Mouse (Mus musculus): ENCODE measurements around the gene Mzf1. TPM values are rescaled to one million over a fixed set of nuclear protein-coding genes. Genes with fewer than 3 reads are reported as not detected.
A peak's percentile ranks its signal among the peaks of the same experiment; 100 is the strongest.

The Mzf1 gene
- polyA plus RNA-seq, 1 experiment, result 0.90 TPM

GRCm38 (mm10) chr7:13053961-13054286 lies 640 bp downstream of the Mzf1 start:
- Histone ChIP-seq H3K9me3 (replicated peaks; ENCODE audit: control insufficient read depth, insufficient read depth, low read length, poor library complexity, severe bottlenecking) (no peaks in the 10 kb centered on the region), H3K4me1 (ENCODE audit: control insufficient read depth, insufficient read depth, low read length) (peaks cover 2% of the 10 kb centered on the region), H3K27ac (ENCODE audit: insufficient read depth, low read length) (no peak overlapping the region), H3K9ac (ENCODE audit: low read depth, poor library complexity, severe bottlenecking) (peak overlapping the region; percentile 50), H3K4me3 (ENCODE audit: low read depth, low read length) (peak overlapping the region; percentile 95), H3K36me3 (ENCODE audit: control insufficient read depth, insufficient read depth, low read length, poor library complexity, severe bottlenecking) (no peaks in the 10 kb centered on the region), H3K27me3 (ENCODE audit: control insufficient read depth, insufficient read depth, low read length, poor library complexity, severe bottlenecking) (no peaks in the 10 kb centered on the region)
- TF ChIP-seq CTCF (IDR thresholded peaks at IDR 0.05; ENCODE audit: low read depth, low read length), result no peak
- TF ChIP-seq EP300 (IDR thresholded peaks at IDR 0.05; ENCODE audit: insufficient read depth, low read depth, low read length), result no peak
- no peak for TF ChIP-seq POLR2A (IDR thresholded peaks at IDR 0.05; ENCODE audit: insufficient read depth, low read length)

DNA sequence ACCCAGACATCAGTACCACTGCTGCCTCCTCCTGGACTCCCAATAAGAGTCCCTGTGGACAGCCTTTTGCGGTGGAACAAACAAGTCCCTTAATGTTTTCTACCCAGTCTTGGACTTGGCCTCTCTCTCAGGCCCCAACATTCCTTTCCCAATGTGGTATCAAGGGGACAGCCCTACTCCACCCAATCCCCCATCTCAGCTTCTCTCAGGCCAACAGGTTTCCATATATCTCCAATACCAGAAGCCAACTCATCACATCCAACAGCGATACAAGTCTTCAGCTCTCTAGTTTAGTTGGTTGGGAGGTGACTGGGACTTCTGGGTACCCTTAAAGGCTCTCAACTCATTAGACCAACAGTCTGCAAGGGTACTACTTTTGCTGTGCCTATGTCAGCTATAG lies 1.1 kb downstream of the Mzf1 start:
- no peak overlapping the region for H3K27ac ChIP-seq (ENCODE audit: insufficient read depth, low read length)
- no peak overlapping the region for H3K4me3 ChIP-seq (ENCODE audit: low read depth, low read length)
- H3K9ac ChIP-seq (ENCODE audit: low read depth, poor library complexity, severe bottlenecking), result no peak overlapping the region
- H3K4me1 ChIP-seq (ENCODE audit: control insufficient read depth, insufficient read depth, low read length), result peaks cover 2% of the 10 kb centered on the region
- no peaks in the 10 kb centered on the region for H3K9me3 ChIP-seq (replicated peaks; ENCODE audit: control insufficient read depth, insufficient read depth, low read length, poor library complexity, severe bottlenecking)
- H3K27me3 ChIP-seq (ENCODE audit: control insufficient read depth, insufficient read depth, low read length, poor library complexity, severe bottlenecking), result no peaks in the 10 kb centered on the region
- TF ChIP-seq CTCF (IDR thresholded peaks at IDR 0.05; ENCODE audit: low read depth, low read length) (no peak), POLR2A (IDR thresholded peaks at IDR 0.05; ENCODE audit: insufficient read depth, low read length) (no peak), EP300 (IDR thresholded peaks at IDR 0.05; ENCODE audit: insufficient read depth, low read depth, low read length) (no peak)
- H3K36me3 ChIP-seq (ENCODE audit: control insufficient read depth, insufficient read depth, low read length, poor library complexity, severe bottlenecking), result no peaks in the 10 kb centered on the region

DNA sequence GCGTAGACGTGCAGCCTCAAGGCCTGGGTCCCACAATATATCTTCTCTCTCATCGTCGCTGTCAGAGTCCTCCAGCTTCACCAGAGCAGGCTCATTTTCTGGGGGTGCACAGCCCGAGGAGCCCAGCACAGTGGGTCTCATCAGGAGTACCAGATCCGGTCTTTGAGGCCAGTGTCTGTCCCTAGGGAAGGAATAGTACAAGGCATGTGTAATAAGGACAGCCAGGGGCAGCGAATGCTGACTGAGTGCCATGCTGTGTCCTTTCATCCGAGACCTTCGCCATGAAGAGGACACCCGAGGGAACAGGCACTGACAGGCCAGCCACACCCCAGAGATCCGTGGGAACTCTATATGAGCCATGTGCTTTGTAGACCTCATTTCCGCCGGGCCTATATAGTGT lies 1.6 kb downstream of the Mzf1 start:
- Histone ChIP-seq H3K27me3 (ENCODE audit: control insufficient read depth, insufficient read depth, low read length, poor library complexity, severe bottlenecking) (no peaks in the 10 kb centered on the region), H3K36me3 (ENCODE audit: control insufficient read depth, insufficient read depth, low read length, poor library complexity, severe bottlenecking) (no peaks in the 10 kb centered on the region), H3K27ac (ENCODE audit: insufficient read depth, low read length) (no peak overlapping the region), H3K9me3 (replicated peaks; ENCODE audit: control insufficient read depth, insufficient read depth, low read length, poor library complexity, severe bottlenecking) (no peaks in the 10 kb centered on the region), H3K4me1 (ENCODE audit: control insufficient read depth, insufficient read depth, low read length) (peaks cover 2% of the 10 kb centered on the region), H3K4me3 (ENCODE audit: low read depth, low read length) (no peak overlapping the region), H3K9ac (ENCODE audit: low read depth, poor library complexity, severe bottlenecking) (no peak overlapping the region)
- TF ChIP-seq CTCF (IDR thresholded peaks at IDR 0.05; ENCODE audit: low read depth, low read length) (no peak), EP300 (IDR thresholded peaks at IDR 0.05; ENCODE audit: insufficient read depth, low read depth, low read length) (no peak), POLR2A (IDR thresholded peaks at IDR 0.05; ENCODE audit: insufficient read depth, low read length) (no peak)

DNA sequence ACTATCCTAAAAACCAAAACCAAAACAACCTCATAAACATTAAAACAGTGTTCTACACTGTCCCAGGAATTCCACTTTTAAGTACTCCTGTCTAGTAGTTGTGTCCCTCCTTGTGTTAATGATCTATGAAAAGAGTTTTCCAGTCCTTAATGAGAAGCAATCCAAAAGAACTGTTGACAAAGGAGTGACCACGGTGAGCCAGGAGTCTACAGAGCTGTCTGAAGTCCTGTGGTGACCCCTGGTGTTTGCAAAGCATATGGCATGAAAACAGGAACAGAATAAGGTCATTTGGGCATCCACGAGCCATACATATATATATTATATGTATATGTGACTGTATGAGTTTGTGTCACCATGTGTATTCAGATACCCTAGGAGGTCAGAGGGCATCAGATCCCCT lies 8.5 kb downstream of the Mzf1 start:
- H3K27ac ChIP-seq (ENCODE audit: insufficient read depth, low read length), result no peak overlapping the region
- H3K9me3 ChIP-seq (replicated peaks; ENCODE audit: control insufficient read depth, insufficient read depth, low read length, poor library complexity, severe bottlenecking), result no peaks in the 10 kb centered on the region
- H3K9ac ChIP-seq (ENCODE audit: low read depth, poor library complexity, severe bottlenecking), result no peak overlapping the region
- no peaks in the 10 kb centered on the region for H3K27me3 ChIP-seq (ENCODE audit: control insufficient read depth, insufficient read depth, low read length, poor library complexity, severe bottlenecking)
- H3K4me3 ChIP-seq (ENCODE audit: low read depth, low read length), result no peak overlapping the region
- no peaks in the 10 kb centered on the region for H3K36me3 ChIP-seq (ENCODE audit: control insufficient read depth, insufficient read depth, low read length, poor library complexity, severe bottlenecking)
- TF ChIP-seq CTCF (IDR thresholded peaks at IDR 0.05; ENCODE audit: low read depth, low read length) (peak; percentile 64), EP300 (IDR thresholded peaks at IDR 0.05; ENCODE audit: insufficient read depth, low read depth, low read length) (no peak)
- no peaks in the 10 kb centered on the region for H3K4me1 ChIP-seq (ENCODE audit: control insufficient read depth, insufficient read depth, low read length)

- Histone ChIP-seq H3K4me3 (ENCODE audit: low read depth, low read length) (peak overlapping the region; percentile 76), H3K9ac (ENCODE audit: low read depth, poor library complexity, severe bottlenecking) (peak overlapping the region; percentile 59), H3K27ac (ENCODE audit: insufficient read depth, low read length) (no peak overlapping the region), H3K27me3 (ENCODE audit: control insufficient read depth, insufficient read depth, low read length, poor library complexity, severe bottlenecking) (no peaks in the 10 kb centered on the region), H3K36me3 (ENCODE audit: control insufficient read depth, insufficient read depth, low read length, poor library complexity, severe bottlenecking) (no peaks in the 10 kb centered on the region), H3K4me1 (ENCODE audit: control insufficient read depth, insufficient read depth, low read length) (no peaks in the 10 kb centered on the region), H3K9me3 (replicated peaks; ENCODE audit: control insufficient read depth, insufficient read depth, low read length, poor library complexity, severe bottlenecking) (no peaks in the 10 kb centered on the region)
- TF ChIP-seq EP300 (IDR thresholded peaks at IDR 0.05; ENCODE audit: insufficient read depth, low read depth, low read length), result no peak
- TF ChIP-seq CTCF (IDR thresholded peaks at IDR 0.05; ENCODE audit: low read depth, low read length), result no peak
- no peak for TF ChIP-seq POLR2A (IDR thresholded peaks at IDR 0.05; ENCODE audit: insufficient read depth, low read length)
These were observed 10.3 kb downstream of the Mzf1 start for GRCm38 (mm10) chr7:13044254-13044625.

DNA sequence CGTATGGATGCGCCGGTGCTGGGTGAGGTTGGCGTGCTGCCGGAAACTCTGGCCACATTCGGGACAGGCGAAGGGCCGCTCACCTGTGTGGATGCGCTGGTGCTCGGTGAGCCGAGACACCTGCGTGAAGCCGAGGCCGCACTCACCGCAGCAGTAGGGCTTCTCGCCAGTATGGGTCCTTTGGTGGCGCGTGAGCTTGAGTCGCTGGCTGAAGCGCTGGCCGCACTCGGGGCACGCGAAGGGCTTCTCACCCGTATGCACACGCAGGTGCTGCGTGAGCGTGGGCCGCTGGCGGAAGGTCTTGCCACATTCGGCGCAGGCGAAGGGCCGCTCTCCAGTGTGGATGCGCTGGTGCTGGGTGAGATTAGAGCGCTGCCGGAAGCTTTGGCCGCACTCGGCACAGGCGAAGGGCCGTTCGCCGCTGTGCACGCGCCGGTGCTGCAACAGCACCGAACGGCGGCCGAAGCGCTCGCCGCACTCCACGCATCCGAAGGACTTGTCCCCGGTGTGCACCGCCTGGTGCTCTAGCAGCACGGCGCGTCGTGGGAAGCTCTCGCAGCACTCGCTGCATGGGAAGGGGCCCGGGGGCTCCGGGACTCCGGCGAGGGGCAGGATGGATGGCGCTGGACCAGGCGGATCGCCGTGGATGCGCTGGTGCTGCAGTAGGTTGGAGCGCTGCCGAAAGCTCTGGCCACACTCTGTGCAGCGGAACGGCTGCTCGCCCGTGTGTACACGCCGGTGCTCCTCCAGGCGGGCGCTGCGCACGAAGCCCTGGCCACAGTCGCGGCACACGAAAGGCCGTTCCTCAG lies 10.9 kb downstream of the Mzf1 start:
- peak overlapping the region; percentile 59 for H3K9ac ChIP-seq (ENCODE audit: low read depth, poor library complexity, severe bottlenecking)
- peak overlapping the region; percentile 76 for H3K4me3 ChIP-seq (ENCODE audit: low read depth, low read length)
- H3K27ac ChIP-seq (ENCODE audit: insufficient read depth, low read length), result no peak overlapping the region
- no peaks in the 10 kb centered on the region for H3K9me3 ChIP-seq (replicated peaks; ENCODE audit: control insufficient read depth, insufficient read depth, low read length, poor library complexity, severe bottlenecking)
- H3K4me1 ChIP-seq (ENCODE audit: control insufficient read depth, insufficient read depth, low read length), result no peaks in the 10 kb centered on the region
- no peaks in the 10 kb centered on the region for H3K36me3 ChIP-seq (ENCODE audit: control insufficient read depth, insufficient read depth, low read length, poor library complexity, severe bottlenecking)
- TF ChIP-seq CTCF (IDR thresholded peaks at IDR 0.05; ENCODE audit: low read depth, low read length) (no peak), EP300 (IDR thresholded peaks at IDR 0.05; ENCODE audit: insufficient read depth, low read depth, low read length) (0 out of 2 replicates have a peak, but pooled peaks have one; percentile 12)
- H3K27me3 ChIP-seq (ENCODE audit: control insufficient read depth, insufficient read depth, low read length, poor library complexity, severe bottlenecking), result no peaks in the 10 kb centered on the region

Measured in ES-Bruce4 (cell line).